Mouse (Mus musculus): ENCODE measurements around the gene Med16. TPM values are rescaled to one million over a fixed set of nuclear protein-coding genes. Genes with fewer than 3 reads are reported as not detected.

Gene Med16
- total RNA-seq, 1 experiment from 2014 or later, result 34.2 TPM

Other genes starting within 250 kb of the Med16 start
- not detected in 2 replicates for gene Madcam1, start 244.4 kb downstream of the Med16 start, total RNA-seq (2017)
- 0.50 and 7.2 TPM in 2 replicates for gene Tpgs1, start 239.6 kb downstream of the Med16 start, total RNA-seq (2017)
- gene Cdc34, start 226.7 kb downstream of the Med16 start, total RNA-seq (2017), result 64.2 and 65.0 TPM in 2 replicates
- 0.94 TPM in 1 of 2 replicates, not detected in the other for gene Gzmm, start 219.9 kb downstream of the Med16 start, total RNA-seq (2017)
- gene Bsg, start 204.4 kb downstream of the Med16 start, total RNA-seq (2017), result 203 and 235 TPM in 2 replicates
- 0.44 TPM in 1 of 2 replicates, not detected in the other for gene Hcn2, start 192.3 kb downstream of the Med16 start, total RNA-seq (2017)
- 10.9 and 12.1 TPM in 2 replicates for gene Polrmt, start 162.3 kb downstream of the Med16 start, total RNA-seq (2017)
- not detected in 2 replicates for gene Fgf22, start 153.8 kb downstream of the Med16 start, total RNA-seq (2017)
- 16.1 and 21.7 TPM in 2 replicates for gene Rnf126, start 142.0 kb downstream of the Med16 start, total RNA-seq (2017)
- 0.99 and 1.6 TPM in 2 replicates for gene Fstl3, start 131.7 kb downstream of the Med16 start, total RNA-seq (2017)
- 10.0 and 18.4 TPM in 2 replicates for gene Prss57, start 118.0 kb downstream of the Med16 start, total RNA-seq (2017)
- gene Palm, start 115.4 kb downstream of the Med16 start, total RNA-seq (2017), result 8.8 and 12.4 TPM in 2 replicates
- gene Misp, start 87.9 kb downstream of the Med16 start, total RNA-seq (2017), result 0.13 TPM in 1 of 2 replicates, not detected in the other
- gene Ptbp1, start 54.5 kb downstream of the Med16 start, total RNA-seq (2017), result 165 and 178 TPM in 2 replicates
- gene Prtn3, start 34.4 kb downstream of the Med16 start, total RNA-seq (2017), result 25.6 and 141 TPM in 2 replicates
- 67.8 and 93.7 TPM in 2 replicates for gene Plppr3, start 34.3 kb downstream of the Med16 start, total RNA-seq (2017)
- 41.4 and 147 TPM in 2 replicates for gene Elane, start 22.7 kb downstream of the Med16 start, total RNA-seq (2017)
- gene Cfd, start 18.1 kb downstream of the Med16 start, total RNA-seq (2017), result not detected in 2 replicates
- not detected in 2 replicates for gene Gm26602, start 1.9 kb upstream of the Med16 start, total RNA-seq (2017)
- gene Kiss1r, start 8.0 kb upstream of the Med16 start, total RNA-seq (2017), result 0.10 and 0.19 TPM in 2 replicates
- 56.9 and 83.5 TPM in 2 replicates for gene R3hdm4, start 12.3 kb upstream of the Med16 start, total RNA-seq (2017)
- gene Arid3a, start 18.1 kb upstream of the Med16 start, total RNA-seq (2017), result 7.6 and 10.1 TPM in 2 replicates
- 19.3 and 23.0 TPM in 2 replicates for gene Wdr18, start 51.2 kb upstream of the Med16 start, total RNA-seq (2017)
- not detected in 2 replicates for gene Grin3b, start 61.8 kb upstream of the Med16 start, total RNA-seq (2017)
- 47.4 and 59.9 TPM in 2 replicates for gene Tmem259, start 75.4 kb upstream of the Med16 start, total RNA-seq (2017)
- 62.2 and 103 TPM in 2 replicates for gene Cnn2, start 79.7 kb upstream of the Med16 start, total RNA-seq (2017)
- gene Abca7, start 87.6 kb upstream of the Med16 start, total RNA-seq (2017), result 11.5 and 15.9 TPM in 2 replicates
- gene Arhgap45, start 107.7 kb upstream of the Med16 start, total RNA-seq (2017), result 80.9 and 114 TPM in 2 replicates
- 85.5 and 101 TPM in 2 replicates for gene Polr2e, start 130.9 kb upstream of the Med16 start, total RNA-seq (2017)
- 306 and 388 TPM in 2 replicates for gene Gpx4, start 138.2 kb upstream of the Med16 start, total RNA-seq (2017)
- gene Sbno2, start 196.6 kb upstream of the Med16 start, total RNA-seq (2017), result 26.4 and 32.1 TPM in 2 replicates
- gene Stk11, start 206.9 kb upstream of the Med16 start, total RNA-seq (2017), result 106 and 153 TPM in 2 replicates
- 27.9 and 29.8 TPM in 2 replicates for gene Atp5d, start 229.7 kb upstream of the Med16 start, total RNA-seq (2017)
- 2.2 and 2.4 TPM in 2 replicates for gene Cbarp, start 231.9 kb upstream of the Med16 start, total RNA-seq (2017)
- 19.4 and 20.2 TPM in 2 replicates for gene Midn, start 239.3 kb upstream of the Med16 start, total RNA-seq (2017)

Data from hematopoietic stem cell, adult 5-6 weeks (primary cell).